Mouse (Mus musculus): ENCODE data around the gene Sec31b. TPM values are rescaled to one million over a fixed set of nuclear protein-coding genes. Genes with fewer than 3 reads are reported as not detected.

Sec31b gene
- polyA plus RNA-seq, 1 experiment from 2014 or later: 0.96 TPM

DNA sequence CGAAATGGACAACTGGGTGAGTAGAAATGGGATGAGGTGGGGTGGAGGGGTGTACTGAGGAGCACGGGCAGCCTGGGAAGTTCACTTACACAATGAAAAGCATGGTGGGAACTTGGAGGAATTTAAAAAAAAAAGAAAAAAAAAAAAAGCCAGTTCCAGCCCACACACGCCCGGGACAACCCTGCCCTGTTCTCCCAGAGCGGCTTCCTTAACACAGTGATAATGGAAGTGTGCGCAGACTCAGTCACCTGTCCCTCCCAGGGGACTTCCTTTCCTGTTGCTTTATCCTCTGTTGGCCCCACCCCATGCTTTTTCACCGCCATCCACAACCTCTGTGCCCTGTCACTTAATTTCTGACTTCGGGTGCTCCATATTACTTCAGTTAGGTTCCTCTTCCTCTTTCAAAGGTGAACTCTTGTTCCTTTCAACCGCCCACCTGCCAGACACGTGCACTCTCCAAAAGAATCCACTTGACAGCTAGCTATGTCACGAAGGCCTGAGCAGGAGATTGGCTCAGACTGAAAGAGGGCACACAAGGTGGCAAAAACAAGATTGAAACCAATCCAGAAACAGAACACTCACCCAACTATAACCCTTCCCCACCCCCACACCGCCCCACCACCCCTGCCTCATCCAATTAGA lies 35.0 kb downstream of the Sec31b start:
- no peak for ATAC-seq (ENCODE audit: extremely low read depth, insufficient number of reproducible peaks, low FRiP score, low TSS enrichment)

DNA sequence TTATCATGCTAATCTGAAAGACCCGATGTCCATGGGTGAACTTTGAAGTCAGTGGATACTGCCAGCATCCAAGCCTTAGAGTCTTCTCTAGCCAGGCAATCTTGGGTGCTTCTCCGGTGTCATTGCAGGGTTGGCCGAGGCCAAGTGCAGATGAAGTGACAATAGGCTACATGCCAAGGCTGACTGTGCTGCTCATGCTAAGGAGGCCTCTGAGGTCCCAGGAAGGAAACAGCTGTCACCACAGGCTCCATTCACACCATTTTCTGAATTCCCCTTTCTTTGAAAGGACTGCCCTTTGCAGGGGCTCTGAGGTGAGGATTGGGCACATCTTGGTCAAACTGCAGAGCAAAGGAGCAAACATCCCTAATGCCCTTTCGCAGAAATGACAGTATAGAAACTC lies 42.9 kb downstream of the Sec31b start:
- peaks cover 71% of the 10 kb centered on the region for H3K27me3 ChIP-seq (replicated peaks)
- H3K9ac ChIP-seq: no peak overlapping the region
- H3K9me3 ChIP-seq: no peaks in the 10 kb centered on the region
- H3K4me3 ChIP-seq: no peak overlapping the region
- WGBS: 49% methylated on average over 4 of the region's 4 CpGs
- no peak for ATAC-seq (ENCODE audit: extremely low read depth, insufficient number of reproducible peaks, low FRiP score, low TSS enrichment)
- H3K27ac ChIP-seq (replicated peaks): no peak overlapping the region
- no peak overlapping the region for H3K4me2 ChIP-seq
- H3K4me1 ChIP-seq: peaks cover 4% of the 10 kb centered on the region; the same call in 1 of the 2 replicates
- no peaks in the 10 kb centered on the region for H3K36me3 ChIP-seq

More for the DNA sequence above, 35.0 kb downstream of the Sec31b start:
- H3K4me1 ChIP-seq: peaks cover 31% of the 10 kb centered on the region
- no peak overlapping the region for H3K27ac ChIP-seq (replicated peaks)
- H3K36me3 ChIP-seq: no peaks in the 10 kb centered on the region
- peak overlapping the region; percentile 98 for H3K4me2 ChIP-seq
- H3K9me3 ChIP-seq: no peaks in the 10 kb centered on the region
- 8% methylated on average over 12 of the region's 12 CpGs for WGBS
- H3K4me3 ChIP-seq: peak overlapping the region; percentile 58
- peaks cover 86% of the 10 kb centered on the region for H3K27me3 ChIP-seq (replicated peaks)
- H3K9ac ChIP-seq: no peak overlapping the region

DNA sequence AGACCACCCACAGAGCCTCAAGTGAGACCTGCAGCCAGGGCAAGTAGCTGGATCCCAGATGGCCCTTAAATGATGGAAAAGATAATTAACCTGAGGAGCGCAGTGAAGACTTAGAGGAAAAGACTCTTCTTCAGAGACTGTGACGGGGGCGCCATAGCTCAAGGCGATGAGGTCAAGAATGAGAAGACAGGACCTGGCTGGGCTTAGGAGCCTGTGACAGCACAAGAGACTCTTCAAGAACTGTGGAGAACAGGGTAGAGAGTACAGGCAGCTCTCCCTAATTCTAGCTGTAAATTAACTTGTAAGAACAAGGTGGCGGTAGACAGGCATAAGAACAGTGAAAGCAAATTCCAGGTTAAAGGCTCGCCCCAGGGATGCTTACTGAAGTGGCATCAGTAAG lies 43.7 kb downstream of the Sec31b start:
- peaks cover 64% of the 10 kb centered on the region for H3K27me3 ChIP-seq (replicated peaks)
- peaks cover 4% of the 10 kb centered on the region; the same call in 1 of the 2 replicates for H3K4me1 ChIP-seq
- H3K9ac ChIP-seq: no peak overlapping the region
- no peak overlapping the region for H3K27ac ChIP-seq (replicated peaks)
- no peak overlapping the region for H3K4me2 ChIP-seq
- H3K4me3 ChIP-seq: no peak overlapping the region
- ATAC-seq (ENCODE audit: extremely low read depth, insufficient number of reproducible peaks, low FRiP score, low TSS enrichment): no peak
- H3K9me3 ChIP-seq: no peaks in the 10 kb centered on the region
- H3K36me3 ChIP-seq: no peaks in the 10 kb centered on the region
- WGBS: 72% methylated on average over 6 of the region's 6 CpGs

DNA sequence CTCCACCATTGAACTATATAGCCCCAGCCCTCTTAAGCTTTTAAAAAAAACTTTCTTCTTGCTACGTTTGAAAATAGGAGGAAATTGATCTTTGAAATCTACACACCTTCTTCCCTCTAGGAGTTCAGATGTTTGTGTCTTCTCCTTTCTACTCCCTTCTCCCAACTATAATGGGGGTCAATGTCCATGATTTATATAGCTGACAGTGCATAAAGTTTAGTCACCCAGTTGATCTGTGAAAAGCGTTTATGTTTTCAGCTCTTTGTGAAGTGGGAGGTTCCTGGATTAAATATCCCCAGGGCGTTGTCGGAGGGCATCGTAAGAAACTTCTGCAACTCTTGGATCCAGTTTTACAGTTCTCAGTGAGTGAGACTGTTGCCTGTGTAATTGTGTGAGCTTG lies 45.4 kb downstream of the Sec31b start:
- ATAC-seq (ENCODE audit: extremely low read depth, insufficient number of reproducible peaks, low FRiP score, low TSS enrichment): no peak
- Histone ChIP-seq H3K4me3 (no peak overlapping the region), H3K27me3 (replicated peaks) (peaks cover 62% of the 10 kb centered on the region), H3K4me1 (peaks cover 4% of the 10 kb centered on the region; the same call in 1 of the 2 replicates), H3K27ac (replicated peaks) (no peak overlapping the region), H3K36me3 (no peaks in the 10 kb centered on the region), H3K9me3 (no peaks in the 10 kb centered on the region), H3K9ac (no peak overlapping the region), H3K4me2 (no peak overlapping the region)
- 68% methylated on average over 5 of the region's 5 CpGs for WGBS

DNA sequence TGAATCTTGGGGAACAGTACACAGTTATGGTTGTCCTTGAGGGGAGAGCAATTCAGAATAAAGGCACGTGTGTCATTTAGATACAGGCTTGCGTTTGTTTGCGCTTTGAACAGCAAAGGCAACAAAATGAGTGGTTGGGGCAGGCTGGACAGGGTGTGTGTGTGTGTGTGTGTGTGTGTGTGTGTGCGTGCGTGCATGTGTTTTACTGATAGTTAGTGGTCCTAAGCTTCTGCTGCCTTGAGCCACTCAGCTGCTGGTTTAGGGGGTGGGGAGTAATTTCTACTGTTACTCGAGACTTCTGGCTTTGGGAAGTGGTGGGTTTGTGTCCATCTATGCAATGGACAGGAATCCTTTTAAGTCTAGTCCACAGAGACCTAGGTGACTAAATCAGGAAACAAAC lies 46.7 kb downstream of the Sec31b start:
- H3K4me3 ChIP-seq: no peak overlapping the region
- 62% methylated on average over 6 of the region's 6 CpGs for WGBS

DNA sequence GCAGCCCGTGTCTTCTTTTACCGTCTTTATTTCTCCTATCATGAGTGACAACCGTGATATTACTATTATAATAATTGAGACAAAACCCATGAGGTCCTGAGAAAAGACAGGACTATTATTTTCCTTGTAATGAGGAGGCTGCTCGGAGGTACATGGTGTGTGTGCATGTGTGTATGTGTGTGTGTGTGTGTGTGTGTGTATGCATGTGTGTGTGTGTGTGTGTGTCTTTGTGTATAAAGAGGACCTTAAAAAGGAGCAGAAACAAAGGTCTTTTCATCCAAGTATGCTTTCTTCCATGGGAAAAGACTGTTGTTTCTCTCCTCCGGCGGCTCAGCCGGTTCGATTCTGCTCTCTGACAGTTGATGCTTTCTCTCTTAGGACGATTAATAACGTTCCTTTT lies 48.7 kb downstream of the Sec31b start:
- Histone ChIP-seq H3K27ac (replicated peaks) (no peak overlapping the region), H3K9ac (no peak overlapping the region), H3K4me1 (0 out of 2 replicates have a peak, but pooled peaks cover 3% of the 10 kb centered on the region), H3K4me3 (no peak overlapping the region), H3K27me3 (replicated peaks) (peaks cover 69% of the 10 kb centered on the region), H3K9me3 (no peaks in the 10 kb centered on the region), H3K4me2 (no peak overlapping the region), H3K36me3 (no peaks in the 10 kb centered on the region)
- ATAC-seq (ENCODE audit: extremely low read depth, insufficient number of reproducible peaks, low FRiP score, low TSS enrichment): no peak
- 73% methylated on average over 10 of the region's 10 CpGs for WGBS

More for the DNA sequence above, 46.7 kb downstream of the Sec31b start:
- H3K4me1 ChIP-seq: peaks cover 7% of the 10 kb centered on the region; the same call in 1 of the 2 replicates
- no peak overlapping the region for H3K9ac ChIP-seq
- no peak overlapping the region for H3K4me2 ChIP-seq
- peaks cover 64% of the 10 kb centered on the region for H3K27me3 ChIP-seq (replicated peaks)
- no peak for ATAC-seq (ENCODE audit: extremely low read depth, insufficient number of reproducible peaks, low FRiP score, low TSS enrichment)
- no peak overlapping the region for H3K27ac ChIP-seq (replicated peaks)
- no peaks in the 10 kb centered on the region for H3K36me3 ChIP-seq
- no peaks in the 10 kb centered on the region for H3K9me3 ChIP-seq

DNA sequence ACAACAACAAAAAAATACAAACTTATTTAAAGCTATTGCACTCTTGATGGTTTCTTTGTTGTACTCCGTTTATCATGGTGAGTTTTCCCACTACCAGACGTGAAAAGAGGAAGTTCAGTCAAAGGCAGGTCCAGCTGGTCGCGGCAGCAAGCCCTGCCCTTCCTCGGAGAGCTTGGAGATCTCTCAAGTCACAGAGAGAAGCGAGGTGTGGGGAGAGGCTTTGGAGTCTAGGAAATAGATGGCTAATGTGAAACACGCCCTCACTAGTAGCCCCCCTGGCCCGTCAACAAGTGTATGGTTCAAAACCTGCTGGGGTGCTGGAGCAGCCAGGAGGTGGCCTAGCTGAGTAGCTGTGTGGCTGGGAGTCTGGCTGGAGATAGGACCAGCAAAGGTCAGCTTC lies 49.2 kb downstream of the Sec31b start:
- no peak overlapping the region for H3K4me2 ChIP-seq
- H3K36me3 ChIP-seq: no peaks in the 10 kb centered on the region
- H3K9ac ChIP-seq: no peak overlapping the region
- H3K27ac ChIP-seq (replicated peaks): no peak overlapping the region
- peaks cover 68% of the 10 kb centered on the region for H3K27me3 ChIP-seq (replicated peaks)
- ATAC-seq (ENCODE audit: extremely low read depth, insufficient number of reproducible peaks, low FRiP score, low TSS enrichment): no peak
- H3K4me3 ChIP-seq: no peak overlapping the region
- no peaks in the 10 kb centered on the region for H3K9me3 ChIP-seq
- 0 out of 2 replicates have a peak, but pooled peaks cover 3% of the 10 kb centered on the region for H3K4me1 ChIP-seq
- 42% methylated on average over 8 of the region's 8 CpGs for WGBS

DNA sequence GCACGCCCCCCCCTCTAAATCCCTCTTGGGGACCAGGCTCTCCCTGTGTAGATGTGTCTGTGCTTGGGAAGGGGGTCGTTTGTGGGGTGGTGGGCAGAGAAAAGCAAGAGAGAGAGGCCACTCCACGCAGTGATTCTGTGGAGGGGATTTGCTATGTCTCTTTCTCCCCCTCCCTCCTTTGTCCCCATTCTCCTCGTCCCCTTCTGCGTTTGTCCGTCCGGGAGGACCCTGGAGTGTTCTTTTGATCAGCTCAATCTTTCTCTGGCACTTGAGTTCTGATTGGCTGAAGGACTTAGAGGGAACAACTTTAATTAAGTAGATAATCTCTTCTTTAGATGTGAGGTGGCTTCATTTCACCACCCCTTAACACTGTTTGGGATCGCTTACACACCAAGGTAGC lies 52.5 kb downstream of the Sec31b start, which contains the start of gene Wnt8b:
TSS of gene Wnt8b (plus strand) at position 345 of the 400 bp plus-strand sequence.
- no peaks in the 10 kb centered on the region for H3K9me3 ChIP-seq
- H3K4me3 ChIP-seq: no peak within 1 kb of the TSS
- ATAC-seq (ENCODE audit: extremely low read depth, insufficient number of reproducible peaks, low FRiP score, low TSS enrichment): no peak
- H3K36me3 ChIP-seq: no peaks in the 10 kb centered on the region
- no peak within 1 kb of the TSS for H3K9ac ChIP-seq
- H3K4me1 ChIP-seq: 0 out of 2 replicates have a peak, but pooled peaks cover 3% of the 10 kb centered on the region
- 38% methylated on average over 8 of the region's 8 CpGs for WGBS
- no peak within 1 kb of the TSS for H3K4me2 ChIP-seq
- H3K27me3 ChIP-seq (replicated peaks): peaks cover 45% of the 10 kb centered on the region
- H3K27ac ChIP-seq (replicated peaks): no peak within 1 kb of the TSS

DNA sequence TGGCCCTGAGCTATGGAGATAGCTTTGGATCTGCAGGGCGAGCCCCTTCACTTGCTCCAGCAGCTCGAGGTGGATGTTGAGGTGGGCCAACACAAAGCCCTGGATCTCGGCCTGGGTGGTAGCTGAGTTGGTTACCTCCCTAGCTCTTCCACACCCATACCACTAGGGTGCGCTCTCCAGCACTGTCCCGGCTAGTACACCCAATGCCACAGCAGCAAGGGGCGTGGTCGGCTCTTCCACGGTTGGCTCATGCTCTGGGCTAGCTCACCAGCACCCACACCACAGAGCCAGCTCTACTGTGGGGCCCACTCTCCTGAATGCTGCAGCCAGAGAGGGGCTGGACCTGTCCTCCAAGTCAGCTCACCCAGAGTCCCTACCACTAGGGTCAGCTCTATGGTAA lies 58.4 kb downstream of the Sec31b start:
- H3K4me3 ChIP-seq: no peak overlapping the region
- ATAC-seq (ENCODE audit: extremely low read depth, insufficient number of reproducible peaks, low FRiP score, low TSS enrichment): no peak; the same call in 1 of the 2 replicates
- H3K4me1 ChIP-seq: no peaks in the 10 kb centered on the region
- no peaks in the 10 kb centered on the region for H3K9me3 ChIP-seq
- no peaks in the 10 kb centered on the region for H3K36me3 ChIP-seq
- H3K9ac ChIP-seq: no peak overlapping the region
- H3K27ac ChIP-seq (replicated peaks): no peak overlapping the region
- H3K4me2 ChIP-seq: no peak overlapping the region
- peaks cover 11% of the 10 kb centered on the region for H3K27me3 ChIP-seq (replicated peaks)
- WGBS: 15% methylated on average over 8 of the region's 8 CpGs

DNA sequence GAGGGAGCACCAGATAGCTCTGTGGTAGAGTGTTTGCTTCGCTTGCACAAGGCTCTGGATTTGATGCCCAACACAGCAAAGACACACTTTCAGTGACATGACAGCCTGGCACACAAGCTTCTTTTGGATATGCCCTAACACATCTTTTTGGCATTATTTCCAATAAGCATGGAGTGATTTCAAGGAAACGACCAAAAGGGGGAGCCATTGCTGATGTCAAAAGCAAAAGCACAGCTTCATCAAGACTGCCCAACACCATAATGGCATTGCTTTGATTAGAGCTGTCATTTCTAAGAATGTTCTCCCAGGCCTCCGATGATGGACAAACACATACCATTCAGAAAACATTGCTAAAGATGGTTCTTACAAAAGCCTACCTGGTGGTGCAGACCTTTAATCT lies 69.1 kb downstream of the Sec31b start:
- no peak overlapping the region for H3K4me3 ChIP-seq
- no peak overlapping the region for H3K27ac ChIP-seq (replicated peaks)
- ATAC-seq (ENCODE audit: extremely low read depth, insufficient number of reproducible peaks, low FRiP score, low TSS enrichment): no peak
- no peaks in the 10 kb centered on the region for H3K36me3 ChIP-seq
- H3K4me1 ChIP-seq: no peaks in the 10 kb centered on the region
- H3K27me3 ChIP-seq (replicated peaks): peaks cover 12% of the 10 kb centered on the region; the same call in 1 of the 2 replicates
- no peak overlapping the region for H3K4me2 ChIP-seq
- H3K9me3 ChIP-seq: no peaks in the 10 kb centered on the region
- H3K9ac ChIP-seq: no peak overlapping the region
- WGBS: 42% methylated on average over 3 of the region's 3 CpGs

DNA sequence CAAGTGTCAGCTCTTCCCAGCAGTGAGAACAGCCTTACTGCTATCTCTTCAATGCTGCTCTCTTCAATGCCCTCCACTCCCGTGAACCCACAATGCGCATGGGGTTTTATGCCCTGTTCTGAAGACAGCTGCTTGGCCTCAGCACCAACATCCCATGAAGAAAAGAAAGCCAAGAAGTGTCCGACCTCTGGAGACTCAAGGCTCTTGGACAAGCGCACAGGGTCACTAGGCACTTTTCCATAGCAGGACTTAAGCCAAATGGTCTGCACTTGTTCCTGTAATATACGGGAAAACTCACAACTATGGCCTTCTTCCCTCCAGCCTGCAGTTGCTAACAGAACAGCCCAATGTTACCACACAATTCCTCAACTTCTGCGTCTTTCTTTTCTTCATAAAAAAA lies 70.4 kb downstream of the Sec31b start:
- H3K4me1 ChIP-seq: no peaks in the 10 kb centered on the region
- WGBS: 75% methylated on average over 6 of the region's 6 CpGs
- no peak for ATAC-seq (ENCODE audit: extremely low read depth, insufficient number of reproducible peaks, low FRiP score, low TSS enrichment)

DNA sequence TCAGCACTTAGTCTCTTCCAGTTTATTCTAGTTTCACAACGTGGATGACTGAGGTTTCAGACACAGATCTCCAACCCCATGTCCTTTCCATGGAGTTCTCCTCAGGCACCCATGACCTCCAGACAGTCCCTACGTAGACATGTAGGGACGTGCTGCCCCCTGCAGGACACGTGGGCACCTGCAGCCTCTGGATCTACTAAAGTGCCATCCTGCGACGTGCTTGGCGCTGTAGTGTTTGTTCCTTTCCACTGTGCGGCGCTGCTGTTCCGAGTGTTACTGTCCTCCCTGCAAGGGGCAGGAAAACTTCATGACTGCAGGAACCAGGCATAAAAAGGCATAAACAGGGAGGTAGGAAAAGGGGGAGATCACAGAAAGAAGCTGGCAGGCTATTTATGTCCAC lies 71.5 kb downstream of the Sec31b start:
- Histone ChIP-seq H3K4me2 (no peak overlapping the region), H3K27me3 (replicated peaks) (peaks cover 12% of the 10 kb centered on the region; the same call in 1 of the 2 replicates), H3K36me3 (no peaks in the 10 kb centered on the region), H3K9ac (no peak overlapping the region), H3K27ac (replicated peaks) (no peak overlapping the region), H3K4me3 (no peak overlapping the region), H3K4me1 (no peaks in the 10 kb centered on the region), H3K9me3 (no peaks in the 10 kb centered on the region)
- no peak for ATAC-seq (ENCODE audit: extremely low read depth, insufficient number of reproducible peaks, low FRiP score, low TSS enrichment)
- 2% methylated on average over 10 of the region's 10 CpGs for WGBS

More for the DNA sequence above, 70.4 kb downstream of the Sec31b start:
- H3K27ac ChIP-seq (replicated peaks): no peak overlapping the region
- H3K4me3 ChIP-seq: no peak overlapping the region
- no peaks in the 10 kb centered on the region for H3K36me3 ChIP-seq
- no peak overlapping the region for H3K4me2 ChIP-seq
- peaks cover 12% of the 10 kb centered on the region; the same call in 1 of the 2 replicates for H3K27me3 ChIP-seq (replicated peaks)
- H3K9ac ChIP-seq: no peak overlapping the region
- H3K9me3 ChIP-seq: no peaks in the 10 kb centered on the region

All from heart, embryonic 13.5 days (tissue).